Mouse (Mus musculus) cerebellum, adult 2 months (tissue): ENCODE measurements around the gene Robo1. TPM values are rescaled to one million over a fixed set of nuclear protein-coding genes. Genes with fewer than 3 reads are reported as not detected.

ENCODE experiments used
- DNase-seq, 2 experiments: peaks; one replicate each; pipeline ENCODE4 v3.0.0; 2021
- H3K27ac ChIP-seq: fragments of 200-500 bp; 2 replicates; pipeline ENCODE4 v1.5.1; 2012; ENCODE audit warnings: low read length, control low read depth, inconsistent platforms; ENCODE audit not compliant: insufficient read depth
- H3K27me3 ChIP-seq: fragments of 200-500 bp; 2 replicates; pipeline ENCODE4 v1.6.1; 2012; ENCODE audit warnings: inconsistent platforms, mild to moderate bottlenecking, low read length, moderate library complexity; ENCODE audit not compliant: control insufficient read depth, insufficient read depth
- H3K4me1 ChIP-seq: fragments of 200-500 bp; 2 replicates; pipeline ENCODE4 v1.6.1; 2011; ENCODE audit warnings: low read length; ENCODE audit not compliant: control insufficient read depth, insufficient read depth
- H3K4me3 ChIP-seq: fragments of 200-500 bp; replicated peaks from 2 replicates; pipeline ENCODE3; 2011; ENCODE audit warnings: mild to moderate bottlenecking, low read depth, low read length, control low read depth; ENCODE audit not compliant: insufficient read depth
- CTCF ChIP-seq: fragments of 200-500 bp; IDR thresholded peaks from 2 replicates; pipeline ENCODE4 v1.5.1; 2011; ENCODE audit warnings: low read depth, mild to moderate bottlenecking, control low read depth, low read length, moderate library complexity, borderline replicate concordance; ENCODE audit not compliant: insufficient read depth
- POLR2A ChIP-seq: fragments of 200-500 bp; IDR thresholded peaks from 2 replicates; pipeline ENCODE4 v1.6.1; 2011; ENCODE audit warnings: low read length, control low read depth, borderline replicate concordance; ENCODE audit not compliant: insufficient read depth
- WGBS: fragments of 180-500 bp; shearing (Covaris S2); methylation state at CpG from one replicate; pipeline ENCODE4 v1.1.7; 2018; 5-methylcytosine and 5-hydroxymethylcytosine counted together
- polyA plus RNA-seq: library from polyadenylated mRNA; depleted of rRNA; stranded (reverse); fragments of >200 nt; gene quantifications from 2 replicates; pipeline ENCODE4 v1.2.3, GENCODE M21; 2012

Robo1 gene
- polyA plus RNA-seq, 1 experiment: 13.0 TPM

GRCm38 (mm10) chr16:73027692-73028091, 719.6 kb downstream of the Robo1 start:
- H3K27ac ChIP-seq: no peak overlapping the region
- no peaks in the 10 kb centered on the region for H3K27me3 ChIP-seq
- 54% methylated on average over 14 of the region's 14 CpGs for WGBS
- TF ChIP-seq CTCF: no peak
- TF ChIP-seq POLR2A: no peak
- no peak overlapping the region for H3K4me3 ChIP-seq
- DNase-seq: no peak
- H3K4me1 ChIP-seq: no peaks in the 10 kb centered on the region; the same call in 1 of the 2 replicates

GRCm38 (mm10) chr16:73030999-73031398, 722.9 kb downstream of the Robo1 start:
- WGBS: 82% methylated on average over 4 of the region's 4 CpGs
- Histone ChIP-seq H3K27ac (no peak overlapping the region), H3K27me3 (no peaks in the 10 kb centered on the region), H3K4me3 (no peak overlapping the region), H3K4me1 (no peaks in the 10 kb centered on the region; the same call in 1 of the 2 replicates)
- no peak for DNase-seq
- TF ChIP-seq POLR2A: no peak
- TF ChIP-seq CTCF: no peak

GRCm38 (mm10) chr16:73035210-73035985, 727.3 kb downstream of the Robo1 start:
- peak overlapping the region; percentile 8 for H3K27ac ChIP-seq
- 11% methylated on average over 20 of the region's 20 CpGs for WGBS
- no peaks in the 10 kb centered on the region for H3K4me1 ChIP-seq
- peak overlapping the region; percentile 76 for H3K4me3 ChIP-seq
- peak; percentile 65; the same call in 1 of the 2 replicates for TF ChIP-seq POLR2A
- TF ChIP-seq CTCF: no peak
- no peaks in the 10 kb centered on the region for H3K27me3 ChIP-seq
- DNase-seq: peak; percentile 86 to 87

- TF ChIP-seq CTCF: no peak
- TF ChIP-seq POLR2A: no peak
- Histone ChIP-seq H3K27me3 (no peaks in the 10 kb centered on the region), H3K27ac (no peak overlapping the region), H3K4me1 (no peaks in the 10 kb centered on the region), H3K4me3 (no peak overlapping the region)
- WGBS: 50% methylated on average over 7 of the region's 7 CpGs
- no peak for DNase-seq
Observed at GRCm38 (mm10) chr16:73038552-73038951, 730.4 kb downstream of the Robo1 start.

- H3K27me3 ChIP-seq: no peaks in the 10 kb centered on the region
- no peak overlapping the region for H3K4me3 ChIP-seq
- no peak for DNase-seq
- H3K27ac ChIP-seq: no peak overlapping the region
- no peaks in the 10 kb centered on the region for H3K4me1 ChIP-seq
- 95% methylated on average over 3 of the region's 3 CpGs for WGBS
- TF ChIP-seq CTCF: no peak
- no peak for TF ChIP-seq POLR2A
Observed at GRCm38 (mm10) chr16:73062461-73062860, 754.4 kb downstream of the Robo1 start.

- Histone ChIP-seq H3K4me3 (no peak overlapping the region), H3K27ac (no peak overlapping the region), H3K27me3 (no peaks in the 10 kb centered on the region), H3K4me1 (no peaks in the 10 kb centered on the region)
- TF ChIP-seq CTCF: no peak
- no peak for TF ChIP-seq POLR2A
- no peak for DNase-seq
- WGBS: 93% methylated on average over 7 of the region's 7 CpGs
Observed at GRCm38 (mm10) chr16:73067782-73068181, 759.7 kb downstream of the Robo1 start.

- Histone ChIP-seq H3K27ac (no peak overlapping the region), H3K27me3 (no peaks in the 10 kb centered on the region), H3K4me3 (no peak overlapping the region), H3K4me1 (no peaks in the 10 kb centered on the region)
- no peak for DNase-seq
- 97% methylated on average over 3 of the region's 3 CpGs for WGBS
- TF ChIP-seq POLR2A (no peak), CTCF (no peak)
Observed at GRCm38 (mm10) chr16:73072047-73072446, 763.9 kb downstream of the Robo1 start.

GRCm38 (mm10) chr16:73072883-73073282, 764.8 kb downstream of the Robo1 start:
- no peaks in the 10 kb centered on the region for H3K27me3 ChIP-seq
- no peak for DNase-seq
- H3K27ac ChIP-seq: no peak overlapping the region
- H3K4me3 ChIP-seq: no peak overlapping the region
- TF ChIP-seq POLR2A: no peak
- TF ChIP-seq CTCF: no peak
- no peaks in the 10 kb centered on the region for H3K4me1 ChIP-seq
- WGBS: 93% methylated on average over 6 of the region's 6 CpGs
